Mouse (Mus musculus) megakaryocyte, embryonic 14.5 days (primary cell): ENCODE data around the gene Nav1.

Experiments
- FLI1 ChIP-seq: IDR thresholded peaks from 2 replicates; pipeline ENCODE4 v1.6.1; 2012; ENCODE audit warnings: low read length, inconsistent platforms, mixed read lengths
- GATA1 ChIP-seq: IDR thresholded peaks from 3 replicates; pipeline ENCODE4 v1.6.1; 2012; ENCODE audit warnings: mixed read lengths, low read length, inconsistent platforms, borderline replicate concordance

- TF ChIP-seq GATA1, result no peak
- TF ChIP-seq FLI1, result no peak
Observed at GRCm38 (mm10) chr1:135633884-135634283, 26.8 kb upstream of the Nav1 start.
